Mouse (Mus musculus): Measurements from ENCODE around the gene Rgs3.

DNA sequence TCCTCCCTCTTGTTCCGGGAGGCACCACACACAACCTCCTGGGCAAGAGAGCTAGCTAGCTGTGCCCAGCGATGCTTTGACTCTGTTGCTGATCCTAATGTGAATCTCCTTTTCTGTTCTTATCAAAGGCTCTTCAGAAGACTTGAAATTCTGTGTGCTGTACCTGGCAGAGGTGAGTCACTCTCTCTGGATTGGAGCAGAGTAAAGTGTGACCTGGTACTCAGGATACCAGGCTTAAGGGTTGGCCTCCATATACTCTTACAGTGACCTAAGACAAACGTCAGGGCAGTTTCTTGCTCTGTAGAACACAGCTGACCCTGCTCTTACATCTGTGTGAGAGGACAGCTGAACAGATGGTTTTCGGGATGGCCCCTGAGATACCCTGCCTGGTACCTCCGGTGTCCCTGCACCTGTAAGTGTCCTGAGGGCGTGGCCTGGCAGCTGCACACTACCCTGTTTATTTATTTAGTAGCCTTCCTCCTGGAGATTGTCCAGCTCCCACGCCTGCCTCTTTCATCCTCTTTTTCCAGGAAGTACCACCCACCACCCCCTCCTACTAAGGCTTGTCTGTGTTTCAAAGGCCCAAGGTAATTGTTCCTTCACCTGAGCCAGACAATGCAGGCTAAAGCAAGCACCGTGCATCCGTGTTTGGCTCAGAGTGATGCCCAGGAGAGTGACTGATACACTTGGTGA, 87.1 kb downstream of the Rgs3 start:
- no peak for TF ChIP-seq CTCF (IDR thresholded peaks at IDR 0.05; ENCODE audit: low read depth, low read length)
- TF ChIP-seq POLR2A (IDR thresholded peaks at IDR 0.05; ENCODE audit: borderline replicate concordance, low read depth, low read length), result no peak
